Mouse (Mus musculus): ENCODE results near the gene Sec14l1. TPM values are rescaled to one million over a fixed set of nuclear protein-coding genes. Genes with fewer than 3 reads are reported as not detected.

Sec14l1 gene
- polyA plus RNA-seq, 2 experiments from 2014 or later, result 13.9 to 22.7 TPM

- no peak for ATAC-seq
These were observed 79.5 kb downstream of the Sec14l1 start for GRCm38 (mm10) chr11:117194475-117194937.

DNA sequence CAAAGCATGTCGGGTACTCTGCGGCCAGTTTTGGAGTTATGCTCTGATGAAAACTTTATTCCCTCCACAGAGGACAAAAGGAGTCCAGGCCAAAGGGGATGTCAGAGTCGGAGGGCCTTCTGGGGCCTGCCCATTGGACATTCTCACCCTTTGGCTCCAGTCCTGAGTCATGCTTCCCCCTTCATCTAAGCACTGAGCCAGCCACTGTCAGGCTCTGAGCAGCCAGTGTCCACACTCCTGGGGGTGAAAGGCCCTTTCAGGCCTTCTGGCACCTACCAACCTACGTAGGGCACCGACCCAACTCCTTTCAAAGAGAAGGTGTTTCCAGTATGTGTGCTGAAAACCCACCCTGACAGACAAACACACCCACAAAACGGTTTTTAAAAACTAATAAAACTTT is 80.6 kb downstream of the Sec14l1 start:
- ATAC-seq, result no peak

DNA sequence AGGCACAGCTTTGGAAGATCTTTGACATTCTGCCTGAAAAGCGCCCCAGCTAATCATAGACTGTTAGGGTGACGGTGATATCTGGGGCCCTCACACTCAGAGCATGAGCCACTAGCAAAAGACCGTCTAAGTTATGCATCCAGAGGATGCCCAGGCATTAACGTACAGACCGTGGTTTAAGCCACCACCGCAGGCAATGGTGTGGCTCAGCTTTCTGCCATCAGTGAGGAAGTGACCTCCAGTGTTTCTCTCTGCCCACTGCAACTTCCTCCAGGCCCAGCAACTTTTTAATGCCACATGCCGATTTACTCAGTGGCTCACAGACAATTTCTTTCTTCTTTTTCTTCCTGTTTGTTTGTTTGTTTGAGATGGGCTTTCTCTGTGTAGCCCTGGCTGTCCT is 81.7 kb downstream of the Sec14l1 start:
- ATAC-seq, result no peak

DNA sequence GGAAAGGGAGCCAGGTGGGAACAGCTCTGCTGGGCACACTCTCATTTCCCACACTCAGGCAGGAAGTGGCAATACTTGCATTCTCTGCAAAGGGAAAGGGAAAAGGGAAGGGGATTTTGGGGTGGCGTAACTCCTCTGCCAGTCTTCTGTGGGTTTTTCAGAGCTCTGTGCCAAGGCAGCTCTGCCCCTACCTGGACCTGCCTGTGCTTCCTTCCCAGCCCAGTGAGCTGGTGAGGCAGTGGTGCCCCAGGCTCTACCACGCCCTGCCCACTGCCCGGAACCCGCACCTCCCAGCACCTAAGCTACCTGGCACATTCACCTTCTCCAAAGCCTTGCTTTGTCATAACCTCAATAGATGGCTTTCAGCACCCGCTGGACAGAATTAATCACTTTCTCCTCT is 83.2 kb downstream of the Sec14l1 start:
- ATAC-seq, result no peak

- no peak for ATAC-seq
These were observed 84.6 kb downstream of the Sec14l1 start, which contains the start of gene Sept9 for GRCm38 (mm10) chr11:117199282-117200175. Sept9 (plus strand) TSS chr11:117199661.

- no peak for ATAC-seq
These were observed 86.9 kb downstream of the Sec14l1 start for GRCm38 (mm10) chr11:117201846-117202245.

- no peak for ATAC-seq
These were observed 89.6 kb downstream of the Sec14l1 start for GRCm38 (mm10) chr11:117204606-117205005.

GRCm38 (mm10) chr11:117205042-117205441 is 90.1 kb downstream of the Sec14l1 start:
- no peak for ATAC-seq

- no peak for ATAC-seq
These were observed 90.5 kb downstream of the Sec14l1 start for GRCm38 (mm10) chr11:117205447-117205846.

DNA sequence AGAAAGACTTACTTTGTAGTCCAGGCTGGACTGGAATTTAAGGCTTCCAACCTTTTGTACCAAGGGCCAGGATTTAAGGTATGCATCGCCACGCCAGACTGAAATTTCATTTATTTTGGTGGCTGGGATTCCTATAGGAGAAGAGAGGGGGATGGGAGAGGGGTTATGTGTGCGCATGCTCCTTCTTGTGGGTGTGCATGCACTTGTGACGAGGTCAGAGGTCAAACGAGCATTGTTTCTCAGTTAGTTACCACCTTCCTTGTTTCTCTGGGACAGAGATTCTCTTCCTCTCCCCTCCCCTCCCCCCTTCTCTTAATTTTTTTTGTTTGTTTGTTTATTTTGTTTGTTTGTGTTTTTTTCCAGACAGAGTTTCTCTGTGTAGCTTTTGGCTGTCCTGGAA is 92.5 kb downstream of the Sec14l1 start:
- ATAC-seq, result no peak

- ATAC-seq, result no peak
These were observed 93.2 kb downstream of the Sec14l1 start for GRCm38 (mm10) chr11:117208151-117208673.

Other genes with a start within 250 kb of the Sec14l1 start
- gene Mgat5b, start 196.3 kb upstream of the Sec14l1 start, polyA plus RNA-seq (2017; shearing (Covaris generic)), result not detected
- 100 to 1,000 TPM; 265 to 345 TPM for gene Sept9, start 84.5 kb downstream of the Sec14l1 start, polyA plus RNA-seq (2017; shearing (Covaris generic))